Comparison of ENCODE assay signal across 8 mouse cellular contexts in the genomic region with DNA sequence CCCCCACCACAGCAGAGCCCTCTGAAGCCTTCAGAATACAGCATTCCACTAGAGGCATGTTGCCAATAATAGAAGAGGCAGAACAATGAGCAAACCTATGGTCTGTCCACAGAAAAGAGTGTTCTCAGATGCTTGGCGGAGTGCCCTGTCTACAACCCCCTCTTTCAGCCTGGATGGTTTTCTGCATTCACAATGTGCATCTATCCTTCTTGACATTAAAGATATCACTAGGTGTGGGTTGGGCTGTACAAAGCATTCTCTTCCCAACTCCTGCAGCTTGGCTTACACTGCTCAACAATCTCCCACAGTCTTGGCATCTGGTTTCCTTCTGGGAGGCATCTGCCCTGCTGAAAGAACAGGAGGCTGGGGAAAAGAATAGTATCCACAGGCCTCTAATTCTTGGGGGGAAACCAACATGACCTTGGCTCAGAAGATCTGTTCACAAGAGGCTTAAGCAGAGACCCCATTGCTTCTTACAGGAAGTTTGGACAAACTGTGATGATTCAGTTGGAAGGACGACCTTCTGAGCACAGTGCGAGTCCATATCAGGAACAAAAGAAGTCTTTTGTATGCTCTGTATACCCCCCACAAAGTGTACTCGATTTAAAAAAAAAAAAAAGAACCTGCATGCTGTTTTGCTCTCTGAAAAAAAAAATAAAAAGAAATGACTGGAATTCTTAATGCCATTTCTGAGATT.
DNase-seq lines count a peak whose midpoint lies in the region; ATAC-seq and TF ChIP-seq lines count a peak whose summit lies in the region.

No protein-coding gene starts in this region.

- 30% methylated on average over 4 of the region's 4 CpGs for WGBS in heart, embryonic 15.5 days
- WGBS in forebrain, embryonic 10.5 days: 52% methylated on average over 4 of the region's 4 CpGs
- 28% methylated on average over 4 of the region's 4 CpGs for WGBS in midbrain, postnatal 0 days
- WGBS in liver, postnatal 0 days (ENCODE audit: insufficient replicate concordance): 61% methylated on average over 4 of the region's 4 CpGs

- intact Hi-C loops in heart, postnatal 25 days (cut with DNase I): no loop called here

- no peaks in the 10 kb centered on the region for H3K9me3 ChIP-seq in heart, embryonic 15.5 days (replicated peaks)
- H3K9me3 ChIP-seq in forebrain, embryonic 10.5 days: no peaks in the 10 kb centered on the region
- H3K9me3 ChIP-seq in midbrain, postnatal 0 days (ENCODE audit: low read length): no peaks in the 10 kb centered on the region
- no peaks in the 10 kb centered on the region for H3K9me3 ChIP-seq in liver, postnatal 0 days (ENCODE audit: low read length)

- peak overlapping the region; percentile 43 for H3K27ac ChIP-seq in heart, embryonic 15.5 days
- H3K27ac ChIP-seq in forebrain, embryonic 10.5 days: no peak overlapping the region
- no peak overlapping the region for H3K27ac ChIP-seq in midbrain, postnatal 0 days (ENCODE audit: low read depth, low read length)
- no peak overlapping the region for H3K27ac ChIP-seq in liver, postnatal 0 days (ENCODE audit: low read depth)

- no peaks in the 10 kb centered on the region for H3K36me3 ChIP-seq in heart, embryonic 15.5 days
- H3K36me3 ChIP-seq in forebrain, embryonic 10.5 days (replicated peaks): no peaks in the 10 kb centered on the region
- no peaks in the 10 kb centered on the region for H3K36me3 ChIP-seq in midbrain, postnatal 0 days (ENCODE audit: insufficient read depth, low read length)
- no peaks in the 10 kb centered on the region for H3K36me3 ChIP-seq in liver, postnatal 0 days (replicated peaks; ENCODE audit: insufficient read depth, low read length)

- no peak overlapping the region for H3K9ac ChIP-seq in heart, embryonic 15.5 days
- H3K9ac ChIP-seq in midbrain, postnatal 0 days (replicated peaks; ENCODE audit: low read length, poor library complexity, severe bottlenecking): no peak overlapping the region
- H3K9ac ChIP-seq in liver, postnatal 0 days (replicated peaks): no peak overlapping the region

- H3K4me3 ChIP-seq in heart, embryonic 15.5 days: no peak overlapping the region
- no peak overlapping the region for H3K4me3 ChIP-seq in forebrain, embryonic 10.5 days
- no peak overlapping the region for H3K4me3 ChIP-seq in midbrain, postnatal 0 days (ENCODE audit: low read depth, low read length)
- no peak overlapping the region for H3K4me3 ChIP-seq in liver, postnatal 0 days (ENCODE audit: low read depth, low read length)

- no peak for TF ChIP-seq EP300 in liver, postnatal 0 days (IDR thresholded peaks at IDR 0.05; ENCODE audit: low read depth)

- H3K27me3 ChIP-seq in heart, embryonic 15.5 days: no peaks in the 10 kb centered on the region
- no peaks in the 10 kb centered on the region; the same call in 1 of the 2 replicates for H3K27me3 ChIP-seq in forebrain, embryonic 10.5 days (ENCODE audit: poor library complexity, severe bottlenecking)
- no peaks in the 10 kb centered on the region for H3K27me3 ChIP-seq in midbrain, postnatal 0 days (ENCODE audit: insufficient read depth, low read length)
- no peaks in the 10 kb centered on the region for H3K27me3 ChIP-seq in liver, postnatal 0 days (ENCODE audit: insufficient read depth, low read length)

- no peak for DNase-seq in heart, postnatal 25 days (ENCODE audit: low spot score)
- peak; percentile 19 for DNase-seq in forebrain, embryonic 10.5 days (ENCODE audit: extremely low spot score, low spot score)
- peak; percentile 43 to 64 for DNase-seq in layer of hippocampus, adult 8-10 months (ENCODE audit: low spot score in 2 of 2)
- DNase-seq in midbrain, postnatal 0 days (ENCODE audit: low spot score): peak; percentile 83
- DNase-seq in urinary bladder, postnatal 25 days (ENCODE audit: low spot score): no peak
- no peak for DNase-seq in liver, postnatal 0 days
- no peak for DNase-seq in gastrocnemius, postnatal 25 days

- no peak overlapping the region for H3K4me2 ChIP-seq in heart, embryonic 15.5 days
- H3K4me2 ChIP-seq in midbrain, postnatal 0 days (ENCODE audit: low read depth, low read length, poor library complexity, severe bottlenecking): no peak overlapping the region
- H3K4me2 ChIP-seq in liver, postnatal 0 days (ENCODE audit: low read depth, low read length): no peak overlapping the region

- ATAC-seq in heart, embryonic 15.5 days (replicated peaks; ENCODE audit: insufficient number of reproducible peaks, insufficient read depth, low FRiP score, low read depth): peak; percentile 89
- ATAC-seq in midbrain, postnatal 0 days (ENCODE audit: low FRiP score): peak; percentile 66
- no peak for ATAC-seq in liver, postnatal 0 days

- H3K4me1 ChIP-seq in heart, embryonic 15.5 days (replicated peaks): peaks cover 5% of the 10 kb centered on the region
- H3K4me1 ChIP-seq in forebrain, embryonic 10.5 days: peaks cover 7% of the 10 kb centered on the region
- H3K4me1 ChIP-seq in midbrain, postnatal 0 days (ENCODE audit: insufficient read depth, low read length): no peaks in the 10 kb centered on the region
- H3K4me1 ChIP-seq in liver, postnatal 0 days (ENCODE audit: insufficient read depth): no peaks in the 10 kb centered on the region

- TF ChIP-seq CTCF in midbrain, postnatal 0 days (IDR thresholded peaks at IDR 0.05): no peak
- no peak for TF ChIP-seq CTCF in liver, postnatal 0 days (IDR thresholded peaks at IDR 0.05; ENCODE audit: low read depth)

Comparison
In these comparisons a context has a peak if more than half of its experiments do, and no peak if none do; other contexts are left out.
1. DNase-seq: peak in forebrain, embryonic 10.5 days (single experiment), layer of hippocampus, adult 8-10 months (2 of 2) and midbrain, postnatal 0 days (single experiment); none in heart, postnatal 25 days (single experiment), urinary bladder, postnatal 25 days (single experiment), liver, postnatal 0 days (single experiment) and gastrocnemius, postnatal 25 days (single experiment).